Mouse (Mus musculus) forebrain, embryonic 16.5 days (tissue): ENCODE results near the gene Lrrd1. TPM values are rescaled to one million over a fixed set of nuclear protein-coding genes. Genes with fewer than 3 reads are reported as not detected.

Experiments
- polyA plus RNA-seq: library from polyadenylated mRNA; unstranded; fragments of >200 nt; fragmentation: Nextera tagmentation; extraction: Ambion mirVana; gene quantifications from 2 replicates; pipeline ENCODE4 v1.2.1, GENCODE M21; 2015

Lrrd1 gene
- polyA plus RNA-seq, 1 experiment from 2014 or later: 0.11 TPM

Other genes starting within 250 kb of the Lrrd1 start
- gene Pex1, start 249.1 kb upstream of the Lrrd1 start, polyA plus RNA-seq: 24.8 and 27.3 TPM in 2 replicates
- gene Rbm48, start 248.6 kb upstream of the Lrrd1 start, polyA plus RNA-seq: 18.2 and 19.0 TPM in 2 replicates
- not detected in 2 replicates for gene Tmbim7, start 194.0 kb upstream of the Lrrd1 start, polyA plus RNA-seq
- gene Gatad1, start 188.0 kb upstream of the Lrrd1 start, polyA plus RNA-seq: 56.9 and 57.3 TPM in 2 replicates
- 19.2 and 20.2 TPM in 2 replicates for gene Ankib1, start 42.2 kb upstream of the Lrrd1 start, polyA plus RNA-seq
- gene Krit1, start 42.0 kb upstream of the Lrrd1 start, polyA plus RNA-seq: 68.8 and 72.8 TPM in 2 replicates
- 8.6 and 10.9 TPM in 2 replicates for gene Mterf1a, start 48.8 kb downstream of the Lrrd1 start, polyA plus RNA-seq
- gene Akap9, start 82.9 kb downstream of the Lrrd1 start, polyA plus RNA-seq: 385 and 392 TPM in 2 replicates